Mouse (Mus musculus) left cerebral cortex, postnatal 25 days (tissue): ENCODE data around the gene Arhgef38. TPM values are rescaled to one million over a fixed set of nuclear protein-coding genes. Genes with fewer than 3 reads are reported as not detected.
A peak's percentile ranks its signal among the peaks of the same experiment; 100 is the strongest.

ENCODE experiments used
- DNase-seq, 2 experiments: peaks; one replicate each; pipeline ENCODE4 v3.0.0; 2022; ENCODE audit warnings: low spot score in 2 of 2, mixed read lengths in 1 of 2
- intact Hi-C: fragments of 180-260 bp; cut with DNase I; formaldehyde crosslinking; loops from one replicate; pipeline ENCODE4 v1.15.1; 2025
- total RNA-seq, 2 experiments: library from RNA; stranded (reverse); gene quantifications; 2 replicates each; pipeline ENCODE4 v1.2.3; 2021

The Arhgef38 gene
- total RNA-seq, 2 experiments from 2014 or later, result 0.05 TPM; not detected in 1

DNA sequence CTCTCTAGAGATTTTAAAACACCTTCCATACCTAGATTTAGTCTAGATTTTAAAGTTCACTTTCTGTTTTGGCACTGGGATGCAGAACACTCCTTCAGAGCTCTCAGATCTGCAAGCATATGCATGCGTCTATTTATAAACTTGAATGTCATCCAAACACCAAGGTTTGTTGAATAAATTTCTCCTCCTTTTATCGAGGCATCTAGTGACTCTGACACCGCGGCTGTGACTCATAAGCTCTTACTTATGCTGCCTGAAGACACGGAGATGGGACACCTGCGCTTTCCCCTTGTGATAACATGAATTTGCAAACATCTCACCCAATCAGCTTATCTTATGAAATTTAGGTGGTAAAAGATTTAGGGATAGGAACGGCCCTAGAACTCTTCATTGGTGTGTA lies 65.0 kb downstream of the Arhgef38 start:
- peak; percentile 24 to 85 for DNase-seq
- intact Hi-C loops, result no loop called here

DNA sequence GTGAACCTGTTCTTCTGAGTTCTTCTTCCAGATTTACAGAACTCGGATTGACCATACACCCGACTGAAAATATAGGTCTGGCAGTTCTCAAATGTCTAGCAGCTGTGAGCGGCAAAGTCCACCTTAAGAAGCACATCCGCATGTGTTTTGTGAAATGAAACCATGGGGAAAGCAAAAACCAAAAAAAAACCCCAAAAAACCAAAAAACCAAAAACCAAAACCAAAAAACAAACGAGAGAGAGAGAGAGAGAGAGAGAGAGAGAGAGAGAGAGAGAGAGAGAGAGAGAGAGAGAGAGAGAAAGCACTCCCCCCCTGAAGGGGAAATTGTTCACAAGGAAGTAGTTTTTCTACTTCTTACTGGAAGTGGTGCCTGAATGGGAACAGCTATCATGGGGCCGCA lies 67.2 kb downstream of the Arhgef38 start:
- intact Hi-C loops, result no loop called here
- DNase-seq, result no peak

DNA sequence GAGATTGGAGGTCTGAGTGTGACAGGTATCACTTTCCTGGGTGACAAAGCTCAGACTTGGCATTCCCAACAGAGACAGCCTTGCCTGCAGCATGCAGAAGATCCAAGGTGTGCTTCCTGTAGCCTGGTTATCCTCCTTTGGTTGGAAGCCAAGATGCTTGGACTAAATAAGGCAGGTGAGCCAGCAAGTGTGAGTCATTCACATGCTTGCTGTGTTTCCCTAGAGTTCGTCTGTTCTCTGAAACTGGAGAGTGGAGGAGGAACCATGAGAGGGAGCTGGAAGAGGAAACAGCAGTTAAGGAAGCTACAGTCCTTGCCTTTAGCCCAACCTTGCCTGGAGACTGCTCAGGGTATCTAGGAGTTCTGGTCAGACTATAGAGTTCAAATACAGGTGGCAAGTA lies 69.6 kb downstream of the Arhgef38 start:
- peak; percentile 38 to 81 for DNase-seq
- intact Hi-C loops, result no loop called here

DNA sequence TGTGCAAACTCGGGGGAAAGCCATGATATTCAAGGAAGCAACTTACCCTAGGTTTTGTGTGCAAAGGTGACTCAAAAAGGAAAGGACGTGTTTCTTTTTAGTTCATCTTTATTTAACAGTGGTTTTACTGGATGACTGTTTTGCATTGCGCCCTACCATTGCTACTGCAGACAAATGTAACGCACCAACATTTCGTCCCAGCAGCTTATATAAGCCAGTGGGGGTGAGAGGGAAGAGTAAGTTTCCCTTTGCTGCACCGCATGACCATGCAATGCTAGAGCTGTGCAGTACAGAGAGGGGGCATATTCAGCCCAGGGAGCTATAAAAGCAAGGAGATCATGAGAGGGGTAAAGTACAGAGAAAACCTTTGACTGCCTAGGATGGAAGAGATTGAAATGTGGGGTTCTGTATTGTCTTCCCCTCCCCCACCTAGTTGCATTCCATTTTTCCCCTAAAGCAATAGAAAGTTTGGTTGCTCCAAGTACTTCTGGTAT lies 70.8 kb downstream of the Arhgef38 start:
- intact Hi-C loops, result no loop called here

DNA sequence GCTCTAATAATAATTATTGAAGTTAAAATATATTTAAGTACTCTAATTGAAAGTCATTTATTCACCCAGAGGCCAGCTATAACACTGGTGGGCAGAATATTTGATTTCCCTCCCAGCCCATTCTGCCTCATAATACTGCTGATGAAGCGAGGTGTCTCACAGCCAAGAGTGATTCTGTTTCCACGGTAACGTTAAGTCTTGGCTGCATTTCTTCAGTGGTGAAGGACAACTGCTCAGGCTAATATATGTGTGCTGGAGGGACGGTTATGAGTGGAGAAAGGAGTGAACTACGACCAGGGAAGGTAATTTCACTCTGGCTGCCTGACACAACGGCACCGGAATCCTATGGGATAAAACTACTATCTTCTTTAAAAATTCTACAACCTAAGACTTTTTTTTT lies 71.6 kb downstream of the Arhgef38 start:
- intact Hi-C loops, result no loop called here
- DNase-seq, result peak; percentile 34 to 55

More for the DNA sequence above, 70.8 kb downstream of the Arhgef38 start:
- peak; percentile 11 to 59 for DNase-seq

DNA sequence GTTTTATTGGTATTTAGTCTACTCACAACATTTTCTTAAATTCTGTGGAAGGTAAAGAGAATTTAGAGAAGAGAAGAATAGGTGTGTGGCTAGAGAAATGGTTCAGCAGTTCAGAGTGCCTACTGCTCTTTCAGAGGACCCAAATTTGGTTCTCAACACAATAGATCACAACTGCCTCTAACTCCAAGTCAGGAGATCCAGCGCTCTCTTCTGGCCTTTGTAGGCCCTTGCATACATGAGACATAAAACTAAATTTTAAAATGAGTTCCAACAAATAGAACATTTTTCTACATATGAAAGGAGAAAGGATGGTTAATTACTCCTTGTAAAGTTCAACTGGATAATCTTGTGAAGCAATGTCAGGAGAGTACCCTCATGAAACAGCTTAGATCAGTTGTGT lies 73.3 kb downstream of the Arhgef38 start:
- DNase-seq, result no peak
- intact Hi-C loops, result no loop called here

DNA sequence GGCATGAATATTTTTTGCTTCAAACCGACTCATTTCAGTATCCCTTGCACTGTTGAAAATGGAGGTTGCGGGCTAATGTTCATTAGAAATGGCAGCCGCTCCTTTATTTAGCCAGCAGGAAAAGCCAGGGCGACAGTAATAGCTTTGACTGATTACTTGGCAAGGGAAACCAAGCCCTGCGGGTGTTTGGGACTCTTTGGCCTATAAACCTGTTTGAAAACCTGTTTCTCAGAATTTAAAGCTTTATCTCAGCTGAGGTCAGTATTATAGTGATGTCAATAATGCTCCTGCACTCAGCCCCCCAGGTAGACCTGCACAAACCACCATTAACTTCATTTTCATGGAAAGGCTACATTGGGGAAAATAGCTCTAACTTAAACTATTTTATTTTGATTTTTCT lies 76.5 kb downstream of the Arhgef38 start:
- DNase-seq, result no peak
- intact Hi-C loops, result no loop called here

DNA sequence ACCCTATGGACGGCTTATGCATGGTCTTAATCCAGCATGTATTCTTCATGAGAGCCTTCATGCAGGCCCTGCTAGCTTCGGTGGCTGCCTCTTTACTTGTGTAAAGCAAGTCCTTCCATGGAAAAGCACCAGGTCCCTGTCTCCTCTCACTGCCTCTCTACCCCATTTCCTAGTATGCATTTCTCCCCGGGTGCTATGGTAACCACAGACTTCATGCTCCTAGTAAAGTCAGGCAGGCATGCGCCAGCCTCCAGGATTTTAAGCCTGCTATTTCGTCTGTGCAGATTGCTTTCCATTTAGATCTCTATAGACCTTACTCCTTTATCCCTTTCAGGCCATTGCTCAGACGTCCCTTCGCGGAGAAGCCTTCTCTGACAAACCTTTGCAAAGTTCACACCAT lies 80.1 kb downstream of the Arhgef38 start:
- peak; percentile 31 to 64 for DNase-seq
- intact Hi-C loops, result no loop called here

DNA sequence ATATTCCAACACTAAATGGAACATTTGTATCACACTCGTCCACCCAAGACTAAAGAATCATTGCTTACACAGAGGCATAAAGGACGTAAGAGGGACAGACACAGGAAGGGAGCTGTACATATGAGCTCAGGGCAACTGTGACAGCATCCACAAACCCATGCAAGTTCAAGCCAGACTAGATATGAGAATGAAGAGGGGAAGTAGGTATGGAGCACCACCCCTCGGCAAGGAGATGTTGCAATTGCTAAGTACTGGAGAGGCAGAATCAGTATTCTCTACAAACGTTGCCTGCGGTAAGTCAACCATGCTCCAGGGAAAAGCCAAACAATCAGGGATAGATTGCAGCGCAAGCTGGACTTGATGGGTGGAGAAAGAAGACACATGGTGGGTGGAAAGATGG lies 81.1 kb downstream of the Arhgef38 start:
- no peak for DNase-seq
- intact Hi-C loops, result no loop called here

DNA sequence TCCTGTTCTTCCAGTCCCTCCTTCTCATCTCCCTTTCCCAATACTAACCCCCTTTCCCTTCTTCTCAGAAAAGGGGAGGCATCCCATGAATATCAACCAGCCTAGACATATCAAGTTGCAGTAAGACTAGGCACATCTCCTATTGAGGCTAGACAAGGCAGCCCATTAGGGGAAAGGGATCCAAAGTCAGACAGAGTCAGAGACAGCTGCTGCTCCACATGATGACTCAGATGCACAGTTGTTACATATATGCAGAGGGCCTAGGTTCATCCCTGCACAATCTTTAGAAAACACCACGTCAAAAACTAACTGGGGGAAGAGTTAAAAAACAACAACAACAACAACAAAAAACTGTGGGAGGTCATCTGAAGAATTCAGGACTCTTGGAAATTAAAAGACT lies 81.9 kb downstream of the Arhgef38 start:
- no peak for DNase-seq
- intact Hi-C loops, result no loop called here

DNA sequence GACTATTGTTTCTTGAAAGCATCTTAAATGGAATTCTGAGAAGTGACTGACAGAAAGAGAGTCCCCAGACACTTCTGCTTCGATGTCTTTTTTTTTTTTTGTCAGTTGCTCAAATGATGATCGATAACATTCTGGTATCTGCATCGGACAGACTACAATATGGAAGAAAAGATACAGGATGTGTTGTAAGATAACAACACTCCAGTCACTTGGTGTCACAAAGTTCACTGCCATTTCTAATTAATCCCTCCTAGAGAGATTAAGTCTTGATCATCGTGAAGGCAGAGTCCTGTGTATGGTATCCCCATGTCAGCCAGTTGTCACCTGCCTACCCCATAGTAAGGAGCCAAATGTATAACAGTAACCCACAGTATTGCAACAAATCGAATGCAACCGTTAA lies 83.1 kb downstream of the Arhgef38 start:
- intact Hi-C loops, result no loop called here
- DNase-seq, result no peak

DNA sequence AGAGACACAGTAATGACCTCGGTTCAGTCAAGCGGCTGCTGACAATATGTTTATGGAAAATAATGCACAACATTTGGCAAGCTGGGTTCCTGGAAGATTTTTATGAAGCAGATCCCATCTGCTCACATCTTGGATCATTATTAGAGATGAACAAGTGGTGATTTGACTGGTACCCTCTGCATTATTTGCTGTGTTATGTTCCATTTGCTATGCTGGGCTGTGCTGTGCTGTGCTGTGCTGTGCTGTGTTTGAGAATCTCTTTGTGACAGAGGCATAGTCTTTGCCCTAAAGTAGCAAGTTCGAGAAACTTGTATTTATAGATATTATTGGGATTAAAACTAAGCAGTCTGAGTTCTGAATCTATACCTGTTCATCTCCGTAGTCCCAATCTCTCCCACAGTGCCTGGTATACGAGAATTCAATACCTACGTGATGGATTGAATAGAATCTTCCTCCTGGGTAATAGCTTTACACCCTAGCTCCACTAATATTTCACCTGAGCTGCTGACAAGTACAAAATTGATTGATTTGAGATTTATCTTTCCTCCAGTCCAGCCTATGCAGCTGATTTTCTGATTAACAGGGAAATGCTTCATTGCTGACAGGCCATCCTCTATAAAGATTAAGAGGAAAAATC lies 90.1 kb downstream of the Arhgef38 start:
- DNase-seq, result no peak
- intact Hi-C loops, result no loop called here

DNA sequence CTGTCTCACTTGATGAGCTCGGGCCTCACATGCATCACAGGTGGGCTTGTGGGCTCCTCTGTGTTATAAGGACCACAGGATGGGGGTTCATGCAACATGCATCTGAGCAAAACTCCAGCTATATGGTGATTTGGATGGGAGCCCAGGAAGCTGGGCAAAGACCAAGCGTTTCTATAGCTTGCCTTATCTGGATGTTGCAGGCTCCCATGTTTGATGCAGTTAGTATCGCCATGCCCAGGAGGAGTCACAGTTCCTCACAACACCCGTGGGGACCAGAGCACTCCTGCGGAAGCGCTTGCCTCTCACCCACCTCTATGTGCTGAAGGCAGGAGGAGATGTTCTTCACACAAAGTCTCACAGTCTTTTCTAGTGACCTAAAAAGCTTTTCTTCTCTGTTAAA lies 92.9 kb downstream of the Arhgef38 start:
- intact Hi-C loops, result no loop called here
- DNase-seq, result no peak

DNA sequence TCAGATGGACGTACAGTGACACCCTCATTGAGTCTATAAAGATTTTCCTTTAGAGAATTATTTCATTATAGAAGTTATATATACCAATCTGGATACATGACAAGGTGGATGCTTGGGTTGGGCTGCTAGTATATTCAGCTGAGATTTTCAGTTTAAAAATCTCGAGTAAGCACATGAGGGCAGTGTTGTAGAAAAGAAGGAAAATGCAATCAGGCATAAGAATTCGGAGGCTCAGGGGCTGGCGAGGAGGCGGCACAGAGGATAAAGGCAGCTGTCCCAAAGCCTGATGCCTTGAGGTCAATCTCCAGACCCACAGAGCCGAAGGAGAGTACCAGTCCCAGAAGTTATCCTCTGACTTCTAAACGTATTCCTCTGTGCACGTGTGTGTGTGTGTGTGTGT lies 102.1 kb downstream of the Arhgef38 start:
- intact Hi-C loops, result loop anchor here (5.0 kb wide), 1 partner anchor 140 kb away; no protein-coding TSS in a partner anchor
- DNase-seq, result peak in 1 of 2 experiments; percentile 28

DNA sequence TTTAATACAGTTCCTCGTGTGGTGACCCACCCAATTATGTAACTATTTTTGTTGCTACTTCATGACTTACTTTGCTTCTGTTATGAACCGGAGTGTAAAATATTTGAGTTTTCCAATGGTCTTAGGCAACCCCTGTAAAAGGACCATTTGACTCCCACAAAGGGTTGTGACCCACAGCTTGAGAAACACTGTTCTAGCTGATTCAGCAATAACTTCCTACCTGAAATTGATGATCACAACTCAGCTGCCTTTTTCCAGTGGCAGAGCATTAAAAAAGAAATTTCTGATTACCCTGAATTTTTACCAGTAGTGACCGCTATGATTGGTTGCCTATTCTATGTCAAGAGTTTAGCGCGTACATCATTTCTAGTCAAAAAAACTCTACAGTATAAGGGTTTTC lies 103.4 kb downstream of the Arhgef38 start:
- DNase-seq, result no peak
- intact Hi-C loops, result loop anchor here (5.0 kb wide), 1 partner anchor 141 kb away; no protein-coding TSS in a partner anchor

DNA sequence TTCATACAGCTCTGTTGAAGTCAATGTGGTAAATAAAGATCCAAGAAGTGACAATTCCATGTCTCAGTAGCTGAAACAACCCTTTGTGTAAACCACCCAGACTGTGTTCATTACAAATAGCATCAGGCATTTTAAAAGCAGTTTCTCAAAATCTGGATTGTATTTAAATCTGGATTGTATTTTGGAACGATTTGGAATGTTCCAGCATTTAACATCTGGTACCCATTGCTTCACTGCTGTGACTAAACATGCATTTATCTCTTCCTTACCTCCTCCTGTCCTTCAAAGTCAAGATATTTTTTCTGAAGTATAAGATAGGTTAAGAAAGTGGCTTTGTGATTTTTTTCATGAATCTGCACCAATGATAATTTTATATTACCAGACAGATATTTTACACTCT lies 121.5 kb downstream of the Arhgef38 start:
- no peak for DNase-seq
- intact Hi-C loops, result loop anchor here (10.0 kb wide), 1 partner anchor 1512 kb away; no protein-coding TSS in a partner anchor

DNA sequence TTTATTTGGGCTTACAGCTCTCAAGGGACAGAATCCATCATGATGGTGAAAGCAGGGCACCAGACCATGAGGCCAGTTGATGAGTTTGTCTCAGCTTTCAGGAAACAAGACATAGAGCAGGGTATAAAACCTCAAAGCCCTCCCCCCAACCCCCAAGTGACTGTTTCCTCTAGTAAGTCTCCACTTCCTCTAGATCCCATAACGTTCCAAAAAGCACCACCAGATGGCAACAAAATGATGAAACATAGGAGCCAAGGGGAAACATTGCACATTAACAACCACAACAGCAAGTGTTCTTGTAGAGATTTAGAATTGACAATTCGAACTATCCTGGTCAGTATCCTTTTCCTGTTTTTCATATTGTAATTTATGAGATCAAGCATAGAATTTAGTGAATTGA lies 123.0 kb downstream of the Arhgef38 start:
- intact Hi-C loops, result loop anchor here (2.0 to 10.0 kb wide), 2 partner anchors 161 to 1513 kb away; no protein-coding TSS in a partner anchor
- DNase-seq, result peak; percentile 22 to 71

DNA sequence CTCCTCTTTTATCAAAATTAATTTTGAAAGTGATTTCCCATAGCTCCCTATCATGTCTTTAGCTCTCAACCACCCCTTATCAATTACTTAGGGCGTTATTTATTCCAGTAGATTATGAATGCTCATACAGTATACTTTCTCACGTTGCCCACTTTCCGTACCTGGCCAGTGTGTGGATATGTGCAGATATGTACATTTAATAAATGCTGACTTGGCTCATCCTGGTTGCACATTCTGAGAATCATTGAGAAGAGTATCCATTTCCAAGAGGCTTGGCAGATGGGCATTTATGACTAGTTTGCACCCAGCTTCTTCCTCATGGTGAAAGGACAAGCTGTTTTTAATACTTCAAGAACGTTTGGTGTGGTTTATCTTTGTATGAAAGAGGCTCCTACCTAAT lies 124.9 kb downstream of the Arhgef38 start:
- no peak for DNase-seq
- intact Hi-C loops, result loop anchor here (2.0 to 10.0 kb wide), 2 partner anchors 163 to 1515 kb away; no protein-coding TSS in a partner anchor

DNA sequence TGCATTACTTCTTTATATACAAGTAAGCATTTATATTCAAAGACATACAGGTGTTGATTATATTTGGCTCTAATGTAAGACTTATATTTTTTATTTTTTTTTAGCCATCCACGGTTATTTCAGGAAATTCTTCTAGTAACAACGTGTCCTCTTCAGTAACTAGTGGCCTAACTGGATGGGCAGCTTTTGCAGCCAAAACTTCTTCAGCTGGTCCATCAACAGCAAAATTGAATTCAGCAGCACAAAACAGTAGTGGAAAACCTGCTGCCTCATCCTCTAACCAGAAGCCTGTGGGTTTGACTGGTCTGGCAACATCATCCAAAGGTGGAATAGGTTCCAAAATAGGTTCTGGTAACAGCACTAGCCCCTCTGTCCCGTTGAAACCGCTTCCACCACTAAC lies 126.0 kb downstream of the Arhgef38 start:
- DNase-seq, result no peak
- intact Hi-C loops, result no loop called here

DNA sequence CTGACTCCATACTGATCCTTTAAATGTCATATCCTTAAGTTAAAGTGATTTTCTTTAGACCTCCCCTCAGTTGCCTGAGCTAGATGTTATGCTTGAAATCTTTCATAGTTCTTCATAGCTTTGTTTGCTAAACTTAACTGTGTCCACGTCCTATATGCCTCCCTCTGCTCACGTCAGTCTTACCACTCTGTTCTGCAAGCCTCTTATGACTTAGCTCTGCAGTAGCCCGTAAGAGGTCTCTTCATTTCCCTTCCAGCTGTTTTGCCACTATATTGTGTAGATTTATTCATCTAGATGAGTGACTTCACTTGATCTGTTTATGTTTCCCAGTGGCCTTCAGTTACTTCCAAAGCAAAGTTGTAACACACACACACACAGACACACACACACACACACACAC lies 130.3 kb downstream of the Arhgef38 start:
- intact Hi-C loops, result no loop called here
- DNase-seq, result no peak

DNA sequence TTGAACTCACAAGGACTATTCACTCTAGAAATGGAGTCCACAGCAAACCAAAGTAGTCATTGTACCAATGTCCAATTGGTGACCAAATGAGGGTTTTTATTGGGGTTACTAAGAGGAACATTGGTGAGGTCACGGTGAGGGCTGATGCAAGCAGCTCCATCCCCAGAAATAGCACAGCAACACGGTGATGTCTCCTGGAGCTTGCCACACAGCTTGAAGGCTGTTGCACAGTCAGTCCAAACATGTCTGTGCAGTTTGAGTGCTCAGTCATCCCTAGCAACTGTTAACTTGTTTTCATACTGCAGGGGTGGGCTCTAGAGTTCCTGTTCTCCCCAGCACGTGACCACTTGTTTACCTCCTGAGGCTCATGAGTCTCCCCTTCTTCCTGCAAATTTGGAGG lies 131.0 kb downstream of the Arhgef38 start:
- intact Hi-C loops, result no loop called here
- DNase-seq, result no peak

DNA sequence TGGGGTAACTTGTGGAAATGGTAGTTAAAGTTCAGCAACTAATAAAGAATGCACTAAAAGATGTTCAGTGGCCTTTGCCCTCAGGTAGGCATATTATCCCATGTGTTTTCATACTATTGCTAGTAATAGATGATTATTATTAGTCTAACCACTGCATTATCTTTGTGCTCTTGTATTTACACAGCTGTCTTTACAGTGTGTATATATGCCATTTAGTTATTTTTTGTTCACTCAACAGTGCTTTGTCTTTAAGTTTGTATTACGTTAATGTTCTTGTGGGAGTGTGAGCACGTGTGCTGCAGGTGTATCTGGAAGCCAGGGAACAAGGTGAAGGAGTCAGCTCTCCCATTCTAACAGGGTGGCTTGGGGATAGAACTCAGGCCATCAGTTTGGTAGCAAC lies 135.8 kb downstream of the Arhgef38 start:
- no peak for DNase-seq
- intact Hi-C loops, result no loop called here
